Mouse (Mus musculus): ENCODE data around the gene Afap1l2.
A peak's percentile ranks its signal among the peaks of the same experiment; 100 is the strongest.

The Afap1l2 gene

DNA sequence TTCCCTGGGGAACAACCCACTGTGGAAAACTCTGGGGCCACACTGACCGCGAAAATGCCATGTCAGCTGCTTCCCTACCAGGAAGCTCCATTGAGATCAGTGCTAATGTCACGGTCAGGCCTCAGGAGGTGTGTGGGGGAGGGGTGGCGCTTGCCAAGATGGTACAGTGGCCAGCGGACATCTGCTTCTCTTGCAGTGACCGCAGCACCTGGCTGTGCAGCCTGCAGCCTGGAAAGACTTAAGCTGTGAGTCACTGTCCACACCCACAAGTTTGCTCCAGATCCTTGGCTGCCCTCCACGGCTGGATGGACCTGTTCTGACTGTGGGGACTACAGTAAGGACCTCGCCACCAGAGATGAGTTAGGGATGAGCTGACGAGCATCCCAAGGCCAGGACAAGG lies 68.2 kb downstream of the Afap1l2 start:
- no peak for DNase-seq (ENCODE audit: low read depth)

DNA sequence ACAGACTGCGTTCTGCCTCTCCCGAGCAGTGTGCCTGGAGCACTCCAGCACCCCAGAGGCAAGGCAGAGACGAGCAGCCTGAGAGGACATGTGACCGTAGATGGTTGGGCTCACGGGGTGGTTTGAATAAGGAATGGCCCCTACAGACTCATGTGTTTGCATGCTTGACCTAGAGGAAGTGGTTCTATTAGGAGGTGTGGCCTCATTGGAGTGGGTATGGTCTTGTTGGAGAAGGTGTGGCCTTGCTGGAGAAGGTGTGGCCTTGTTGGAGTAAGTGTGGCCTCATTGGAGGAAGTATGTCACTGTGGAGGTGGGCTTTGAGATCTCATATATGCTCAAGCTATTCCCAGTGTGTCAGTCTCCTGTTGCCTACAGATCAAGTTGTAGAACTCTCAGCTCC lies 70.1 kb downstream of the Afap1l2 start:
- DNase-seq (ENCODE audit: low read depth): no peak

DNA sequence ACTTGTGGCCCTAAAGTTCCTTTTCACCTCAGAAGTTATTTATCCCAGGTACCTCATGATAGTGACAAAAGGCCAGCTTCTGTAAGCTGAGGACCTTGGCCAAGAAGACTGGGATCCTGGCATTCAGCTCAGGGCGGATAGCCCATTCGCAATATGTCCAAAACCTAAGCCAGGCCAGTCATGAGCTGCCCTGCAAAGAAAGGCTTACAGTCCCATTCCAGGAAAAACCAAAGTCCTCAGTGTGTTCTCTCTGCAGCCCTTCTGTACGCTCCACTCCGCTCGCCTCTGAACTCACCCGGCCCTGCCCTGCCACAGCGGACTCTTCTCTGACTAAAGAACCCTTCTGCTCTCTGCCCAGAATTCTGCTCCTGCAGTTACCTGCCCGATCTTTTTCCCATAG lies 71.8 kb downstream of the Afap1l2 start:
- DNase-seq (ENCODE audit: low read depth): no peak

- DNase-seq (ENCODE audit: low read depth): no peak
These were observed 72.3 kb downstream of the Afap1l2 start for GRCm38 (mm10) chr19:56935777-56936176.

GRCm38 (mm10) chr19:56935111-56935510 lies 72.9 kb downstream of the Afap1l2 start:
- no peak for DNase-seq (ENCODE audit: low read depth)

DNA sequence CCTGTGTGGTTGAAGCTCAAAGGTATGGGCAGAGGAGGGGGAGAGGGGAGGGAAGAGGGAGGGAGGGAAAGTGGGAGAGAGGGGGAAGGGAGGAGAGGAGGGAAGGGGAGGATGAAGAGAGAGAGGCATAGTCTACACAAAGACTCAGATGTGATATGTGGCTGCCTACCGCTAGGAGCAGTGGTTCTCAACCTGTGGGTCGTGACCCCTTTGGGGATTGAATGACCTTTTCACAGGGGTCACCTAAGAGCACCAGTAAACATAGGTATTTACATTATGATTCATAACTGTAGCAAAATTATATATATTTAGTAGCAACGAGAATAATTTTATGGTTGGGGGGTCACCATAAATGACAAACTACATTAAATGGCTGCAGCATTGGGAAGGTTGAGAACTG lies 74.2 kb downstream of the Afap1l2 start:
- no peak for DNase-seq (ENCODE audit: low read depth)

GRCm38 (mm10) chr19:56930029-56930428 lies 78.0 kb downstream of the Afap1l2 start:
- no peak for DNase-seq (ENCODE audit: low read depth)

GRCm38 (mm10) chr19:56929392-56929791 lies 78.6 kb downstream of the Afap1l2 start:
- no peak for DNase-seq (ENCODE audit: low read depth)

DNA sequence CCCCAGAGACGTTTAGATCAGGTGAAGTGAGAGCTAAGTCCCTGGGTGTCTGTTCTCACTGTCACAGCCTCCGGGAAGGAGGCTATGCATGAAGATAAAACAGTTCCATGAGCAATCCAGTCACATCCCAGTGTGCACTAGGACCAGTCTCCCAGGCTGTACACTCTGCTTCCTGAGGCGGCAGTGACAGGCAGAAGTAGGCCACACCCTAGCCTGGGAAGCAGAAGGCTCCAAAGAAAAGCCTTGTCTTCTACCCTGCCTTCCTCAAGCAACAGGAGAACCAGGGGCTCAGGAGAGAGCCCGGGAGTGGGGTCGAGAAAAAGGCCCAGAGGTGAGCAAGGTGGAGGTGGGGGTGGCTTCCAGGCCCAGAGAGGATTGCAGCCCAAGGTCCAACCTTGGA lies 86.3 kb downstream of the Afap1l2 start:
- no peak for DNase-seq (ENCODE audit: low read depth)

- DNase-seq (ENCODE audit: low read depth): no peak
These were observed 87.8 kb downstream of the Afap1l2 start for GRCm38 (mm10) chr19:56920232-56920631.

DNA sequence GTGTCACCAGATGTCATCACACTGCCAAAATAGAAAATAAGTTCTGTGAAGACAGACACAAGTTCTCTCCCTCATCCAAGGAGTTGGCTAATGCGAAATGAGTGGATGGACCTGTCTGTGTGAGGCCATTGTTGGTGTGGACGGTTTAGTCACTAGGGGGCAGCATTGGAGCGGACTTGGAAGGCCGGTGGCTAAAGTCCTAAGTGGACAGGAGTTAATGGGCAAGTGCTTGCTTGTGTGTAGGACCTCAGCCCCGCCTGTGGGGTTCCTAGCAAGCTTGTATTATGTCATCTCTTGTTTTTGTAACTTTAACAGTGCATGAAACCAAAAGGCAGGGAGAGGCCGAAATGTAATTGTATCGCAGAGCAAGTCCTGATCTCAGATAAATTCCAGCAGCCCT lies 88.4 kb downstream of the Afap1l2 start:
- DNase-seq (ENCODE audit: low read depth): peak; percentile 61

- DNase-seq (ENCODE audit: low read depth): no peak
These were observed 92.9 kb downstream of the Afap1l2 start for GRCm38 (mm10) chr19:56915084-56915483.

- DNase-seq (ENCODE audit: low read depth): no peak
These were observed 93.4 kb downstream of the Afap1l2 start for GRCm38 (mm10) chr19:56914658-56915057.

DNA sequence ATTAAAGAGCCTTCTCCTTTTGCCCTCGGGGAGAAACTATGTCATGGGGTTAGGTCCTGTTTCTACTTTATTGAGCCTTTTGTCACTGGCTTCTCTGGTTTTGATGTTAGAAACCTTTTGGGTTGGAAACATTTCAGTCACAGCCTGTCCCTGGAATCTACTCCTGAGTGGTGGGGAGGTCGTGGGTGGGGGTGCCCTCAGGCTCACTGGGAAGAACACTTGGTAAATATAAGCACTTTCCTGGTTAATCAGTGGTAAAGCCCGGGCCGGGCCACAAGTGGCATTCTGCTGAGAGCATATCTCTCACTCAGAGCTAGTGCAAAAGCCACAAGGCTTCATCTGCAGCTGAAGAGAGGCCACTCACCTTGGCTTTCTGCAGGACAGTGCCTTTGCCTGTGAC lies 94.3 kb downstream of the Afap1l2 start:
- DNase-seq (ENCODE audit: low read depth): no peak

- no peak for DNase-seq (ENCODE audit: low read depth)
These were observed 97.5 kb downstream of the Afap1l2 start for GRCm38 (mm10) chr19:56910561-56910960.

- peak; percentile 37 for DNase-seq (ENCODE audit: low read depth)
These were observed 99.4 kb downstream of the Afap1l2 start for GRCm38 (mm10) chr19:56908472-56909270.

- no peak for DNase-seq (ENCODE audit: low read depth)
These were observed 100.2 kb downstream of the Afap1l2 start for GRCm38 (mm10) chr19:56907850-56908249.

DNA sequence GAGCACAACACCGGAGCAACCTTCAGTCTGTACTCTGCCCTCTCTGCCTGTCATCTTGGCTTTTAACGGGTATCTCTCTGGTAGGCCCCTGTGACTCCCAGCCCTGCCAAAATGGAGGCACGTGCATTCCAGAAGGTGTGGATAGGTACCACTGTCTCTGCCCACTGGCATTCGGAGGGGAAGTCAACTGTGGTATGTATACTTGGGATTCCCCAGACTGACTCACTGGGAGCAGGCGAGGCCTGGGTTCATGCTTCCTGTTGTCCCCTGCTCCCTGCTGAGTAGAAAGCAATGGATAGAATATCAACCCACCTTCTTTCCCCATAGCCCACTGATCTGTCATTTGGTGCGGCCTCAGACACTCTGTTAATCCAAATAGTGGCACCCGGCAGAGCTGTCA lies 102.6 kb downstream of the Afap1l2 start:
- DNase-seq (ENCODE audit: low read depth): no peak

GRCm38 (mm10) chr19:56904095-56904494 lies 103.9 kb downstream of the Afap1l2 start:
- no peak for DNase-seq (ENCODE audit: low read depth)

DNA sequence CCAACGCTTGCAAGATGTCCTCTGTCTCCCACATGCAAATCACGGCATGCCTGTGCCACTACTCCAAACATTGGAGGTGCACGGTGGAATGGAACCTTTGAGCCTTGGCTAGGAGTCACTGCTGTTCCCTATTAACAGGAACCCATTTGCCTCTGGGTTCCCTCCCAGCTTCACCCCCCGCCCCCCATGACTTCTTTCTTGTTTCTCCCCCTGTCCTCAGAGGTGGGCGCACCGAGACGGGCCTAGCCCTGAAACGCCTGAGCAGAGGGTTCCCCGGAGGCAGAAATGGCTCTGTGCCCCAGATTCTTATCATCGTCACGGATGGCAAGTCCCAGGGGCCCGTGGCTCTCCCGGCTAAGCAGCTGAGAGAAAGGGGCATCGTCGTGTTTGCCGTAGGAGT lies 110.4 kb downstream of the Afap1l2 start:
- DNase-seq (ENCODE audit: low read depth): no peak

DNA sequence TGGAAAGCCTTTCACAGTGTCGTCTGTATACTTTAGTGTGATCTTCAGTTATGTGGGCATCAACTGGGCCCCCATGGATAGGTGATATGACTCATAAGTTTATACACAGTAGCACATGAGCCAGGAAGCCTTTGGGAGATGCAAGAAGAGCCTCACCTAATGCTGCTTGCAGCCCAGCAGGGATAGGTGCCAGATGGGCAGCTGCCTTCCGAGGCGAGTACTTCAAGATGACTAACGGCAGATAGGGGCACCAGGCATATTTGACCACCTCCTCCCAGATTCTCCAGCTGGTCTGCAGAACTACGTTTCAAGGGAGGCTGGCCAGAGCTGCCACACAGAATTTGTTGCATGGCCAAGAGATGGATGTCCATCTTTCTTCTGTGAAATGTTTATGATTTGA lies 114.7 kb downstream of the Afap1l2 start:
- no peak for DNase-seq (ENCODE audit: low read depth)

GRCm38 (mm10) chr19:56892586-56892985 lies 115.4 kb downstream of the Afap1l2 start:
- no peak for DNase-seq (ENCODE audit: low read depth)

GRCm38 (mm10) chr19:56891438-56891837 lies 116.6 kb downstream of the Afap1l2 start:
- no peak for DNase-seq (ENCODE audit: low read depth)

- DNase-seq (ENCODE audit: low read depth): no peak
These were observed 119.4 kb downstream of the Afap1l2 start for GRCm38 (mm10) chr19:56888654-56889053.
